Mouse (Mus musculus) embryonic facial prominence, embryonic 15.5 days (tissue): Measurements from ENCODE around the gene Tpra1. TPM values are rescaled to one million over a fixed set of nuclear protein-coding genes. Genes with fewer than 3 reads are reported as not detected.
A peak's percentile ranks its signal among the peaks of the same experiment; 100 is the strongest.

Experiments
- ATAC-seq: fragments of 200-750 bp; cut with Nextera tagmentation; 2 replicates; pipeline ENCODE4 v1.8.0; 2017; ENCODE audit warnings: low read depth, moderate TSS enrichment; ENCODE audit not compliant: insufficient number of reproducible peaks, low FRiP score, low TSS enrichment
- H3K27ac ChIP-seq: fragments of 300-500 bp; sonication (generic); replicated peaks from 2 replicates; pipeline ENCODE4 v1.5.1; 2015; ENCODE audit warnings: mild to moderate bottlenecking, inconsistent platforms
- H3K27me3 ChIP-seq: fragments of 300-500 bp; sonication (generic); 2 replicates; pipeline ENCODE4 v1.6.1; 2015; ENCODE audit warnings: inconsistent platforms
- H3K36me3 ChIP-seq: fragments of 300-500 bp; sonication (generic); 2 replicates; pipeline ENCODE4 v1.6.1; 2015; ENCODE audit warnings: mild to moderate bottlenecking, inconsistent platforms
- H3K4me1 ChIP-seq: fragments of 300-500 bp; sonication (generic); 2 replicates; pipeline ENCODE4 v1.6.1; 2015; ENCODE audit warnings: inconsistent platforms
- H3K4me2 ChIP-seq: fragments of 300-500 bp; sonication (generic); replicated peaks from 2 replicates; pipeline ENCODE4 v1.6.1; 2015; ENCODE audit warnings: mild to moderate bottlenecking, inconsistent platforms
- H3K4me3 ChIP-seq: fragments of 300-500 bp; sonication (generic); replicated peaks from 2 replicates; pipeline ENCODE4 v1.5.1; 2015; ENCODE audit warnings: mild to moderate bottlenecking, inconsistent platforms
- H3K9ac ChIP-seq: fragments of 300-500 bp; sonication (generic); 2 replicates; pipeline ENCODE4 v1.6.1; 2015; ENCODE audit warnings: inconsistent platforms
- H3K9me3 ChIP-seq: fragments of 300-500 bp; sonication (generic); replicated peaks from 2 replicates; pipeline ENCODE4 v1.6.1; 2016; ENCODE audit warnings: inconsistent platforms
- WGBS: fragments of 180-500 bp; shearing (Covaris S2); methylation state at CpG from one replicate; pipeline ENCODE4 v1.1.7; 2015; 5-methylcytosine and 5-hydroxymethylcytosine counted together
- polyA plus RNA-seq: library from polyadenylated mRNA; unstranded; fragments of >200 nt; fragmentation: Nextera tagmentation; extraction: Ambion mirVana; gene quantifications from 2 replicates; pipeline ENCODE4 v1.2.1, GENCODE M21; 2015

The Tpra1 gene
- polyA plus RNA-seq, 1 experiment from 2014 or later, result 86.5 TPM

DNA sequence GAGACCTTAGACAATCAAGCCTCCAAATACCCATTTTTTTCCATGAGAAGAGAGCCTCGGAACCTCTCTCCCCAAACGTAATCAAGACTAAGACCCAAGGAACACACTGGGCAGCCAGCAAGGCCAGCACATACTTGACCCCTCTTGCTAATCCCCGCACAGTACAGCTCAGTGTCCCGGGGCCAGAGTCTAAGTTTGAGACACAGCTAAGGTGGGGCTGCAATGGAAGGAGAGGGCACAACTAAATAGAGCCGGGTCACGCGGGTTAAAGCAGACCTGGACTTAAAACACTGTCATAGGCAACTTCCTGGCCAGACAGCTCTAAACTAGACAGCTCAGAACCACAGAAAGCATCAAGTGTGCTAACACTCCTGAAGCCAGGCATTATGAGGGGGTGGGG, 11.2 kb upstream of the Tpra1 start:
- Histone ChIP-seq H3K9me3 (no peaks in the 10 kb centered on the region), H3K4me3 (no peak overlapping the region), H3K36me3 (peaks cover 98% of the 10 kb centered on the region), H3K4me1 (no peaks in the 10 kb centered on the region), H3K27me3 (no peaks in the 10 kb centered on the region), H3K9ac (no peak overlapping the region), H3K27ac (no peak overlapping the region), H3K4me2 (no peak overlapping the region)
- WGBS, result 82% methylated on average over 7 of the region's 7 CpGs
- no peak for ATAC-seq

- H3K36me3 ChIP-seq, result peaks cover 80% of the 10 kb centered on the region
- peaks cover 13% of the 10 kb centered on the region for H3K4me1 ChIP-seq
- no peak overlapping the region for H3K4me3 ChIP-seq
- H3K4me2 ChIP-seq, result no peak overlapping the region
- WGBS, result 60% methylated on average over 5 of the region's 5 CpGs
- H3K27me3 ChIP-seq, result no peaks in the 10 kb centered on the region
- no peak overlapping the region for H3K9ac ChIP-seq
- no peaks in the 10 kb centered on the region for H3K9me3 ChIP-seq
- H3K27ac ChIP-seq, result no peak overlapping the region
- no peak for ATAC-seq
Measured at GRCm38 (mm10) chr6:88893559-88893958, 8.5 kb upstream of the Tpra1 start.

DNA sequence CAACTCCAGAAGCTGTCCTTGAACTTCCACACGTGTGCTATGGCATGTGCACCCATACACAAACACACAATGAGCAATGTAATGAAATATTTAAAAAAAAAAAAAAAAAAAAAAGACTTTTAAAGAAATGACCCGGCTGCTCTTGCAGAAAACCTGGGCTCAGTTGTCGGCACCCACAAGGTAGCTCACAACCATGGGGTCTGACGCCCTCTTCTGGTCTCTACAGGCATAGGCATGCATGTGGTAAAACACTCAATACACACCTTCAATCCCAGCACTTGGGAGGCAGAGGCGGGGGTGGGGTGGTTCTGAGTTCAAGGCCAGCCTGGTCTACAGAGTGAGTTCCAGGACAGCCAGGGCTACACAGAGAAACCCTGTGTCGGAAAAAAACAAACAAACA, 6.1 kb upstream of the Tpra1 start:
- Histone ChIP-seq H3K36me3 (peaks cover 56% of the 10 kb centered on the region), H3K9ac (no peak overlapping the region), H3K4me3 (no peak overlapping the region), H3K4me2 (no peak overlapping the region), H3K27ac (no peak overlapping the region), H3K9me3 (no peaks in the 10 kb centered on the region), H3K27me3 (no peaks in the 10 kb centered on the region), H3K4me1 (peaks cover 15% of the 10 kb centered on the region)
- WGBS, result 85% methylated on average over 6 of the region's 6 CpGs
- ATAC-seq, result no peak

DNA sequence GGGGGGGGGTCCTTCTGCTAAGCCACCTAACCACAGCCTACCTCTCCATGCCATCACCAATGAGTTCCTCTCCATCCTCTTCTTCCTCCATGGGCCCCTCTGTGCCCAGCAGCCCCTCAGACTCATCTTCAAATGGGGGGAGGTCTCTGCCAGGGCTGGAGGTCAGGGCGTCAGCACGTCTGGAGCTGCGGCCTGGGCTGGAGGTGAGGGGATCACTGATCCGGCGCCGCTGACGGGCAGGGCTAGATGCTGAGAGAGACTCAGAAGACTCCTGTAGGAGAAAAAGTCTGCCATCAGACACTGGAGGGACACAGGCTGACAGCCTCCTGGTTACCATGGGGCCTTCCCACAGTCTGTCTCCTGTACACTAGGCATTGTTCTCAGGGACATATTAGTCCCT, 4.8 kb upstream of the Tpra1 start:
- WGBS, result 75% methylated on average over 7 of the region's 7 CpGs
- Histone ChIP-seq H3K36me3 (peaks cover 43% of the 10 kb centered on the region), H3K4me3 (peak overlapping the region; percentile 64), H3K27me3 (no peaks in the 10 kb centered on the region), H3K9me3 (no peaks in the 10 kb centered on the region), H3K4me1 (peaks cover 23% of the 10 kb centered on the region), H3K27ac (no peak overlapping the region), H3K9ac (0 out of 2 replicates have a peak overlapping the region, but pooled peaks have one; percentile 4), H3K4me2 (peak overlapping the region; percentile 69)
- ATAC-seq, result no peak

DNA sequence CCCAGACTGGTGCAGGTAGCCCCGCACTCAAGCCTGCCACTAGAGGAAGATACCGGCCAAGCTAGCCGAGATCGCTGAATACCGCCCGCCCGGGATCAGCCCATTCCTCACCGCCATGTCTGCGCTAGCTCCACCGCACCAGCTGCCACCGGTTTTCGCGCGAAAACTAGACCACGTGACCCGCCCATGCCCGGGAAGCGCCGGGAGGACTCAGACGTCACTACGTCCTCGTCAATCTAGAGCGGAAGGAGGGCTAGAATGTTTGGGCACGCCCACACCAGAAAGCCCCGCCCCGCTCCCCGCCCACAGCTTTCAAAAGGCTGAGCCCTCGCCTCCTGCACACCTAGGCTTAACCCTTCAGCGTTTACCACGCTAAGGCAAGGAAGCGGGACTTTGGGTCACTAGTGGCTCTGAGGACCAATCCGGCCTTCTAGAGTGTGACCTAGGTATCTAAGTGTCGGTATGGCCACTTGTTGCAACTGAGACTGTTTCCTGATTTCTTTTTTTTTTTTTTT, 3.5 kb upstream of the Tpra1 start, which contains the start of gene Mcm2:
Gene Mcm2, minus strand, starts transcription at position 247 of the 515 bp plus-strand sequence.
- ATAC-seq, result peak; percentile 83
- H3K9me3 ChIP-seq, result no peaks in the 10 kb centered on the region

GRCm38 (mm10) chr6:88899086-88899485, 3.0 kb upstream of the Tpra1 start:
- 55% methylated on average over 4 of the region's 4 CpGs for WGBS
- no peaks in the 10 kb centered on the region for H3K27me3 ChIP-seq
- ATAC-seq, result no peak
- peaks cover 26% of the 10 kb centered on the region for H3K36me3 ChIP-seq
- H3K27ac ChIP-seq, result peak overlapping the region; percentile 39; the same call in 1 of the 2 replicates
- H3K4me1 ChIP-seq, result peaks cover 36% of the 10 kb centered on the region
- H3K4me2 ChIP-seq, result peak overlapping the region; percentile 69
- H3K9me3 ChIP-seq, result no peaks in the 10 kb centered on the region
- H3K9ac ChIP-seq, result no peak overlapping the region; the same call in 1 of the 2 replicates
- H3K4me3 ChIP-seq, result peak overlapping the region; percentile 64

More for the DNA sequence above, 3.5 kb upstream of the Tpra1 start, which contains the start of gene Mcm2:
- Histone ChIP-seq H3K4me2 (peak within 1 kb of the TSS; percentile 69), H3K27me3 (no peaks in the 10 kb centered on the region), H3K4me1 (peaks cover 31% of the 10 kb centered on the region), H3K27ac (peak within 1 kb of the TSS; percentile 82), H3K36me3 (peaks cover 30% of the 10 kb centered on the region), H3K4me3 (peak within 1 kb of the TSS; percentile 64), H3K9ac (peak within 1 kb of the TSS; percentile 61)
- WGBS, result under 1% methylated on average over 33 of the region's 33 CpGs

DNA sequence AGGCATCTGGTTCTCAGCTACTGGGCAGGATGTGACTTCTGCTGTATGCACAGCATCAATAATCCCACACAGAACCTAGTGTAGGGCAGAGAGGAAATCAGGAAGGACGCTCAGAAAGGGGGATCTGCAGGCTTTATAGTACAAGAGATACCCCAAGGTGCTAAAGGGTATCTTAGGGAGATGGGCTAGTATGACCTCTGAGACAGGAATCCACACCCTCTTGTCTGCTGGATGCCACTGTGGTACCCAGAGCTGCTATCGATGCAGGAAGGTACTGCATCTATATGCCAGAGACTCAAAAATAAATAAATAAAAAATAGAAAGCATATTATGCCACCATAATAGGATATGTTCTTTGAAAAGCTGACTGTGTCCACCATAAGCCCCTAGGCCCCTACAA, 2.4 kb upstream of the Tpra1 start:
- ATAC-seq, result no peak
- peaks cover 42% of the 10 kb centered on the region for H3K4me1 ChIP-seq
- H3K4me3 ChIP-seq, result no peak overlapping the region
- 91% methylated on average over 2 of the region's 2 CpGs for WGBS
- H3K4me2 ChIP-seq, result no peak overlapping the region
- no peaks in the 10 kb centered on the region for H3K9me3 ChIP-seq
- peaks cover 20% of the 10 kb centered on the region for H3K36me3 ChIP-seq
- no peak overlapping the region for H3K27ac ChIP-seq
- no peak overlapping the region for H3K9ac ChIP-seq
- no peaks in the 10 kb centered on the region for H3K27me3 ChIP-seq

GRCm38 (mm10) chr6:88901471-88901870, 580 bp upstream of the Tpra1 start:
- WGBS, result 4% methylated on average over 5 of the region's 5 CpGs
- no peak for ATAC-seq

DNA sequence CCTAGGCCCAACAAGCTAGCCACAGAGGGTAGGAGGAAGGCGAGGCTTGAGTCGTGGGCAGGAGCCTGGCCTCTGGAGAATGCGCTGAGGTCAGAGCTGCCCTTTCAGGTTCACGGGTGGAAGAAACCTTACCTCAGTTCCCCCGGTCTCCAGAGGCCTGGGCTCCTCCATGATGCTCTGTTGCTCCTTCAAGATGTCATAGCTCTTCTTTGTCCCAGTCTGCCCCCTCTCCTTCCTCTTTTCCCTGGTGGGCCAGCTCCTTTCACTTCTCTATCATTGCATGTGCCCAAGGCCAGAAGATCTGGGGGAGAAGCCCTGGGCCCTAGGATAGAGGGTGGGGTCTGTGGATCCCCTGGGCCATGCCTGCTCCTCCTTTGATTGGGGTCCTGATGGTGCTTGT, 1.7 kb downstream of the Tpra1 start:
- Histone ChIP-seq H3K9me3 (no peaks in the 10 kb centered on the region), H3K4me2 (peak overlapping the region; percentile 97), H3K4me1 (peaks cover 42% of the 10 kb centered on the region), H3K4me3 (peak overlapping the region; percentile 83), H3K27me3 (no peaks in the 10 kb centered on the region), H3K9ac (peak overlapping the region; percentile 84; the same call in 1 of the 2 replicates), H3K36me3 (peaks cover 6% of the 10 kb centered on the region; the same call in 1 of the 2 replicates), H3K27ac (no peak overlapping the region)
- ATAC-seq, result no peak
- WGBS, result 65% methylated on average over 5 of the region's 5 CpGs

More at GRCm38 (mm10) chr6:88901471-88901870, 580 bp upstream of the Tpra1 start:
- 0 out of 2 replicates have a peak, but pooled peaks cover 3% of the 10 kb centered on the region for H3K36me3 ChIP-seq
- peak overlapping the region; percentile 96 for H3K27ac ChIP-seq
- peak overlapping the region; percentile 83 for H3K4me3 ChIP-seq
- peaks cover 52% of the 10 kb centered on the region for H3K4me1 ChIP-seq
- no peaks in the 10 kb centered on the region for H3K9me3 ChIP-seq
- peak overlapping the region; percentile 97 for H3K4me2 ChIP-seq
- peak overlapping the region; percentile 84 for H3K9ac ChIP-seq
- H3K27me3 ChIP-seq, result no peaks in the 10 kb centered on the region

GRCm38 (mm10) chr6:88904456-88904974, 2.5 kb downstream of the Tpra1 start:
- H3K27ac ChIP-seq, result no peak overlapping the region
- no peaks in the 10 kb centered on the region for H3K27me3 ChIP-seq
- H3K4me1 ChIP-seq, result peaks cover 42% of the 10 kb centered on the region
- H3K4me3 ChIP-seq, result no peak overlapping the region
- H3K9ac ChIP-seq, result no peak overlapping the region
- no peak for ATAC-seq
- peaks cover 14% of the 10 kb centered on the region; the same call in 1 of the 2 replicates for H3K36me3 ChIP-seq
- H3K9me3 ChIP-seq, result no peaks in the 10 kb centered on the region
- H3K4me2 ChIP-seq, result no peak overlapping the region
- 80% methylated on average over 4 of the region's 4 CpGs for WGBS

DNA sequence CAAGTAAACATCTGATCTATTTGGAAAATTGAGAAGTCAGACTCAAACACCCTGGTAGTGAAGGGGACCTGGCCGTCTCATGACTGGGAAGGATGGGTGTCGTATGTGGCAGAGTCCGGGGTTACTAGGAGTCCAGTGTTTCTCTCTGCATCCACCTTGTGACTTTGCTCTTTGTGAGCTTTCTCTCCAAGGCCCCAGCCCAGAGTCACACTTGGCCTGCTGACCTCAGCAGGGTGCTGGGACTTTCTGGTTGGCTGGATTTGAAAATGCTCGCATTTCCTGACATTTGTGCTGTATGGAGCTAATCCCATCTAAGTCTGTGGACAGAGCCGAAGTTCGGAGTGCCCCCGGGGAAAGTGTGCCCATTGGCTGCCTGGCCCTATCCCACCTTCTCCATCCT, 3.0 kb downstream of the Tpra1 start:
- no peak overlapping the region for H3K9ac ChIP-seq
- WGBS, result 79% methylated on average over 7 of the region's 7 CpGs
- ATAC-seq, result no peak

More for the DNA sequence above, 3.0 kb downstream of the Tpra1 start:
- H3K9me3 ChIP-seq, result no peaks in the 10 kb centered on the region
- peaks cover 19% of the 10 kb centered on the region; the same call in 1 of the 2 replicates for H3K36me3 ChIP-seq
- H3K27ac ChIP-seq, result no peak overlapping the region
- H3K4me3 ChIP-seq, result no peak overlapping the region
- no peaks in the 10 kb centered on the region for H3K27me3 ChIP-seq
- H3K4me1 ChIP-seq, result peaks cover 42% of the 10 kb centered on the region
- H3K4me2 ChIP-seq, result no peak overlapping the region
